Mouse (Mus musculus): Measurements from ENCODE around the gene Ffar1.

GRCm38 (mm10) chr7:30878950-30879349, 17.6 kb upstream of the Ffar1 start:
- TF ChIP-seq POLR2A (IDR thresholded peaks at IDR 0.05; ENCODE audit: control insufficient read depth, low read depth, low read length) (no peak), CTCF (IDR thresholded peaks at IDR 0.05; ENCODE audit: control insufficient read depth, insufficient read depth, insufficient replicate concordance, low read depth, low read length) (no peak)

Measured in testis, adult 2 months (tissue).